Mouse (Mus musculus) adrenal gland, postnatal 10 days (tissue): ENCODE measurements around the gene Sub1. TPM values are rescaled to one million over a fixed set of nuclear protein-coding genes. Genes with fewer than 3 reads are reported as not detected.

ENCODE experiments used
- DNase-seq: peaks from one replicate; pipeline ENCODE4 v3.0.0; 2021; ENCODE audit warnings: mixed read lengths
- long read RNA-seq, 2 experiments: library from polyadenylated mRNA; stranded (forward); transcript quantifications; one replicate each; pipeline ENCODE4 v2.0.0; 2021
- total RNA-seq, 2 experiments: library from RNA; stranded (reverse); gene quantifications; 2 replicates each; pipeline ENCODE4 v1.2.3; 2021

Sub1 gene
- 100 to 1,000 TPM; 235 to 272 TPM for total RNA-seq
- long read RNA-seq, experiment 1, transcript Sub1-201 (5 exons, 3,372 nt) = major isoform, 285 of 337 reads
- long read RNA-seq, experiment 1, partial matches to known transcripts = 39 of 337 reads
- long read RNA-seq, experiment 1, other reads (novel, unspliced or antisense) = 13 of 337 reads
- long read RNA-seq, experiment 2, transcript Sub1-201 (5 exons, 3,372 nt) = major isoform, 212 of 231 reads
- long read RNA-seq, experiment 2, partial matches to known transcripts = 5 of 231 reads
- long read RNA-seq, experiment 2, other reads (novel, unspliced or antisense) = 13 of 231 reads

DNA sequence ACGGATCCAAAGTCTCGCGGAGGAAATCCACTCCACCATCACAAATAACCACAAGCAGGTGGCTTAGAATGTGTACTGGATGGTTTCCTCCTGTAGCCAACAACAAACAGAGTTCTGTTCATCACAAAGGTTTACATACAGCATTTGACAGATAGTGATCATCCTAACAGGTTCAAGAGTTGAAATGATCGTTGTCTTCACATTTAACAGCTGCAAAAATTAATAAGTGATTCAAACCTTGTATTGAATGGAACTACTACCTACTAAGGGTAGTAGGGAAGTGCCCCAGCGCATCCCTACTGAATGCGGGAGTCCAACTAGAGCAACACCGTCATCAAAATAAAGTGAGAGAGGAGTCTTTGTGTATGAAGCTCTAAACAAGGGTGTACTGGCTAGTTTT lies at the start of gene Sub1:
TSS of gene Sub1 (minus strand) at position 101 of the 400 bp plus-strand sequence.
- no peak for DNase-seq

- no peak for DNase-seq
These were observed 43.6 kb upstream of the Sub1 start for GRCm38 (mm10) chr15:12040407-12040710.

DNA sequence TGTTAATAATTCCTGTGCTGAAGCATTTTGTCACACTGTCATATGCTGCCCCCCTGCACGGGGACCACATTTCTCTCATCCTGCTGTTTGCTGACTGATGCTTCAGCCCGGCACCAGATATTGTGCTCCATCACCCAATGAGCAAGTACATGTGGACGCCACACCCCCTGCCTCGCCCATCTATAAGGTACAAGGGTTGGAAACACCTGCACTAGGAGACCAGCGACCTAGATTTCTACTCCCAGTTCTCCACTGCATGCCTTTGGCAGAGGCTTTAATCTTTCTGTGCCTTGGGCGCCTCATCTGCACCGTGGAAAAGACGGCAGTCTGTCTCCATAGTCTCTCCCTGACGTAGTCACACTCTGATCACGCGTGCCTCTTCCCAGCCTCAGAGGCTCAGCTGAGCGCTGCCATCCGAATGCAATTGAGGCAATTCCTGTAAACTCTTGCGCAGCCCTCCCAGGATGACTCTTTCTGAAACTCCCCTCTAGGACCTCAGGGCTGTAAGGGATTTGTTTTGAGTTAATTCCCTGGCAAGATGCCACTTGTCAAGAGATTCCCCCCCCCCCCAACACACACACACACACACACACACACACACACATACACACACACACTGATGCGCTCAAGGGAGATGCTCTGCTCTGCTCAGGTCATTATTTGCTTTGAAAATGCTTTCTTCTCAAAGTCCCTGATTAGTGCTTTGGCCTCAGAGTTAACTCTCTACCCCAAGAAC lies 43.1 kb upstream of the Sub1 start:
- DNase-seq = no peak

- no peak for DNase-seq
These were observed 42.5 kb upstream of the Sub1 start for GRCm38 (mm10) chr15:12039256-12039655.

GRCm38 (mm10) chr15:12037866-12038625 lies 41.3 kb upstream of the Sub1 start:
- no peak for DNase-seq

GRCm38 (mm10) chr15:12037217-12037616 lies 40.4 kb upstream of the Sub1 start:
- peak; percentile 44 for DNase-seq

GRCm38 (mm10) chr15:12036675-12037074 lies 39.9 kb upstream of the Sub1 start:
- no peak for DNase-seq

DNA sequence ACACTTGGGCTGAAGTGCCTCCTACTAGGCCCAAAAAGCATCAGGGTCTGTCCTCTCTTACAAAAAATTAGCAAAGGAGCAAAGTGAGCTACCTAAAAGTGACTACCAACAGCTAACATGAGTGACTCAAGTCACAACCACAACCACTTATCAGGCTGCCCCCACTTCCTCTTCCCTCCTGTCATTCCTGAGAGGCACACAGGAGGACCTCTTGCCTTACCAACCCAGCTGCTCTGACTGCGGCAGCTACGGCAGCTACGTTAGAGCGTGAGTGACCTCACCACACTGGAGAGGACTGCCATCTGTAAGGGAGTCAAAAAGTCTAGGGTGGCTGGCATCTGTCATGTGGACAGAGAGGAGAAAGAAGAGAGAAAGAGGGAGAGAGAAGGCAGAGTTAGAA lies 37.5 kb upstream of the Sub1 start:
- no peak for DNase-seq

DNA sequence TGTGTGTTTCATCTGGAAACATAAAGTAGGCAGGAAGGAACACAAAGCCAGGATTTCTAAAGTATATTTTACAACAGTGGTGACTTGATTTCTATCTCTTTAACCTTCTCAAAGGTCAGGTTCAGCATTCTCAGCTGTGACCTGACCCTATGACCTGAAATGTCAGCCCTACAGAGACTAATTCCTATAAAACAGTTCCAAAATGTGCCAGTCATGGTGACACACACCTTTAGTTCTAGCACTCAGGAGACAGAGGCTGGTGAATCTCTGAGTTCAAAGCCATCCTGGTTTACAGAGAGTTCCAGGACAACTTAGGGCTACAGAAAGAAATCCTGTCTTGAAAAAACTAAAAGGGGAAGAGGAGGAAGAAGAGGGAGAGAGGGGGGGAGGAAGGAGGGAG lies 36.4 kb upstream of the Sub1 start:
- no peak for DNase-seq

- DNase-seq = no peak
These were observed 35.7 kb upstream of the Sub1 start for GRCm38 (mm10) chr15:12032512-12032911.

- DNase-seq = no peak
These were observed 35.1 kb upstream of the Sub1 start for GRCm38 (mm10) chr15:12031861-12032260.

DNA sequence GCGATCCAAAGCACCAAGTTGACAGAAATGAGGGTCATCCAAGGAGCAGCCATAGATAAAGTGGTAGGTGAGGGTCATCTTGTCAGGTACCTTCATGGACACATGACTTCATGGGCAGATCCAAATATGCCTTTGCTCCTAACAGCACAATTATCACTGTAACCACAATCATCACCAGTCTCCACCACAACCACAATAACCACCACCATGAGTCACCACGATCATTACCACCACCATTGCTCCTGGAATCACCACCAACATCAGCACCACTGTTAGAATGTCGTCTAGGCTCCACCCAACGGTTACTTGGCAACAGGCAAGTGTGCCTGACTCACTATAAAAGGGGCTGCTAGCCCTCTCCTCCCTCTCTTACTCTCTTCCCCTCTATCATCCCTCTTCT lies 33.4 kb upstream of the Sub1 start:
- no peak for DNase-seq

- no peak for DNase-seq
These were observed 31.0 kb upstream of the Sub1 start for GRCm38 (mm10) chr15:12027807-12028206.

DNA sequence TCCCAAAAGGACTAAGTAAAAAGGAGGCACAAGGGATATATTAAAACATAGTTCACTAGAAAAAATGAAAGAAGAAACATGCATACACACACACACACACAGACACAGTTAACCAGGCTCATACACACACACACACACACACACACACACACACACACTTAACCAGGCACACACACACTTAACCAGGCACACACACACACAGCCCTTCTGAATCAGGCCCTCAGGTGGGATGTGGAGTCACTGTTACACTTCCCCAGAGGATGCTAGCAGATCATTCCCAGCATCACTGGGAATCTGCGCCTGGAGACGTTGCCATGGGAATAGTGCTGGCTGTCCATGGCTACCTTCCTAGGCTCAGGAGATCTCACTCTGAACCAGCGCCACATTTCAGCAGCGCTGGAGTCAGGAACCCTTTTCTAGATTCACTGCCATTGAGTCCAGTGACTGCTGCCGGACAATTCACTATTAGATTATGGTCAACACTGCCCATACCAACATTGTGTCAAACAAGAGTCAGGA lies 30.2 kb upstream of the Sub1 start:
- DNase-seq = no peak

DNA sequence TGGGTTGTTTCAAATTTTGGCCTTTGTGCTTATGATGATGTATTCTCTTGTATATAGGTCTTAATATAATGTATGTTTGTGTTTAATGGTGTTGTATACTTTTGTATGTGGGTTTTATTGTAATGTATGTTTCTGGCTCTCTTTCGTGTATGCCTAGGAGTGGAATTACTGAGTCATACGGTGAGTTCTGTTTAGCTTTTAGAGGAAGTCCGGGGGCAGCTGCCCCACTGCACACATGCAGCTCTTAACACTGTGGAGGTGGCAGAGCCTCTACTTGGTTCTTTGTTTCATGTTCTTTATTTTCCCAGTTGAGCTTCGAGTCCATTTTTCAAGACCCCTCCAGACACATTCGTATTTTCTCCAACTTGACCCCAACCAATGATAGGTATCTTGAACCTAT lies 29.2 kb upstream of the Sub1 start:
- no peak for DNase-seq

GRCm38 (mm10) chr15:12025341-12025740 lies 28.6 kb upstream of the Sub1 start:
- no peak for DNase-seq

DNA sequence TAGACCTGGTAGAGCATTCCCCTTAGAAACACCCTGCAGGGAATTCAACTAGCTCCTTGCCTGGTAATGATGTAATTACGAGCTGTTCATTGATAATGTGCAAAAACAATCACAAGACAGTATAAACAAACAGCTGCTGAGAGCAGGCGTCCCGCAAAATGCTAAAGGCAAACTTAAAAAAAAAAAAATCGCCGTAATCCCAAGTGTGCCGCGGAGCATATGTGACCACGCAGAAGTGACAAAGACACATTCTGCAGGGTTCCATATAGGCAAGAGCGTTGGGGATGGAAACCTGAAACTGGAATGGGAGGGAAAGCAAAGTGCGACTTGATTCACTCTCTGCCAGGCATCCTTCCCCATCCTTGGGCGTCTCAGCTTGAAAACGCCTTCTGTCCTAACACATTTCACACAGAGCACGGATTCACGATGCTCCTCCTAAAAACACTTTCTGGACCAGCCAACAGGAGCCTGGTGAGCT lies 28.0 kb upstream of the Sub1 start:
- DNase-seq = no peak

- no peak for DNase-seq
These were observed 22.7 kb upstream of the Sub1 start for GRCm38 (mm10) chr15:12019443-12019842.

DNA sequence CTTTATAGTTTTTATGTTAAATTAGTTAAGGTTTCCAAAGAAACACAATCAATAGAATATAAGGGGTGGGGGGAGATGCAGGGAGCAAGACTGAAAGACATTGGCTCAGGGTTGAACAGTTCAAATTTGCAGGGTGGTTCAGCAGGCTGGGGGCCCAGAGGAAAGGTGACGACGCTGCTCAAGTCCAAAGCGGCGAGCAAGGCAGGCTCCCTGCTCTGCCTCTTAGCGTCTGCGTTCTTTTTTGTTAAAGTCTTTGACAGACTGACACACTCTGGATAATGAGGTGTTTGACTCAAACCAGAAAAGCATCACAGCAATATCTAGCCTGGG lies 21.6 kb upstream of the Sub1 start:
- no peak for DNase-seq

GRCm38 (mm10) chr15:12017700-12018427 lies 21.1 kb upstream of the Sub1 start:
- no peak for DNase-seq

GRCm38 (mm10) chr15:12014197-12014905 lies 17.6 kb upstream of the Sub1 start:
- DNase-seq = no peak
